Mouse (Mus musculus): ENCODE data around the gene St7l. TPM values are rescaled to one million over a fixed set of nuclear protein-coding genes. Genes with fewer than 3 reads are reported as not detected.

St7l gene
- polyA plus RNA-seq, 1 experiment from 2014 or later, result 20.8 TPM

- H3K4me2 ChIP-seq (replicated peaks; ENCODE audit: low read depth), result no peak overlapping the region
- peaks cover 6% of the 10 kb centered on the region for H3K36me3 ChIP-seq (ENCODE audit: control insufficient read depth, insufficient read depth, low read length)
- H3K9ac ChIP-seq (ENCODE audit: low read length), result no peak overlapping the region
- DNase-seq (ENCODE audit: low spot score) (no peak), ATAC-seq (ENCODE audit: low FRiP score, low TSS enrichment) (no peak)
- no peaks in the 10 kb centered on the region for H3K4me1 ChIP-seq (replicated peaks; ENCODE audit: control insufficient read depth, insufficient read depth)
- WGBS, result 82% methylated on average over 4 of the region's 4 CpGs
- no peaks in the 10 kb centered on the region for H3K27me3 ChIP-seq (ENCODE audit: control insufficient read depth, insufficient read depth, low read length)
- TF ChIP-seq CTCF (IDR thresholded peaks at IDR 0.05; ENCODE audit: low read depth) (no peak), EP300 (optimal IDR thresholded peaks at IDR 0.05) (no peak)
- H3K27ac ChIP-seq (replicated peaks), result no peak overlapping the region
- H3K4me3 ChIP-seq (ENCODE audit: low read depth, low read length), result no peak overlapping the region
- no peaks in the 10 kb centered on the region for H3K9me3 ChIP-seq (ENCODE audit: control insufficient read depth, low read length)
These were observed 17.2 kb upstream of the St7l start for GRCm38 (mm10) chr3:104846601-104847000.

GRCm38 (mm10) chr3:104854465-104854864, 9.3 kb upstream of the St7l start:
- Histone ChIP-seq H3K4me3 (ENCODE audit: low read depth, low read length) (no peak overlapping the region), H3K4me1 (replicated peaks; ENCODE audit: control insufficient read depth, insufficient read depth) (no peaks in the 10 kb centered on the region), H3K36me3 (ENCODE audit: control insufficient read depth, insufficient read depth, low read length) (no peaks in the 10 kb centered on the region), H3K27me3 (ENCODE audit: control insufficient read depth, insufficient read depth, low read length) (no peaks in the 10 kb centered on the region), H3K4me2 (replicated peaks; ENCODE audit: low read depth) (no peak overlapping the region), H3K27ac (replicated peaks) (no peak overlapping the region), H3K9ac (ENCODE audit: low read length) (no peak overlapping the region), H3K9me3 (ENCODE audit: control insufficient read depth, low read length) (no peaks in the 10 kb centered on the region)
- ATAC-seq (ENCODE audit: low FRiP score, low TSS enrichment) (no peak), DNase-seq (ENCODE audit: low spot score) (no peak)
- 76% methylated on average over 1 of the region's 1 CpGs for WGBS
- TF ChIP-seq EP300 (optimal IDR thresholded peaks at IDR 0.05) (no peak), CTCF (IDR thresholded peaks at IDR 0.05; ENCODE audit: low read depth) (no peak)

- H3K27ac ChIP-seq (replicated peaks), result no peak overlapping the region
- no peaks in the 10 kb centered on the region for H3K36me3 ChIP-seq (ENCODE audit: control insufficient read depth, insufficient read depth, low read length)
- H3K4me2 ChIP-seq (replicated peaks; ENCODE audit: low read depth), result no peak overlapping the region
- DNase-seq (ENCODE audit: low spot score), result no peak
- no peaks in the 10 kb centered on the region for H3K4me1 ChIP-seq (replicated peaks; ENCODE audit: control insufficient read depth, insufficient read depth)
- no peak overlapping the region for H3K9ac ChIP-seq (ENCODE audit: low read length)
- no peak overlapping the region for H3K4me3 ChIP-seq (ENCODE audit: low read depth, low read length)
- H3K27me3 ChIP-seq (ENCODE audit: control insufficient read depth, insufficient read depth, low read length), result no peaks in the 10 kb centered on the region
- no peaks in the 10 kb centered on the region for H3K9me3 ChIP-seq (ENCODE audit: control insufficient read depth, low read length)
- no peak for ATAC-seq (ENCODE audit: low FRiP score, low TSS enrichment)
- no peak for TF ChIP-seq EP300 (optimal IDR thresholded peaks at IDR 0.05)
- TF ChIP-seq CTCF (IDR thresholded peaks at IDR 0.05; ENCODE audit: low read depth), result no peak
These were observed 8.9 kb upstream of the St7l start for GRCm38 (mm10) chr3:104854866-104855265.

GRCm38 (mm10) chr3:104856106-104856505, 7.7 kb upstream of the St7l start:
- Histone ChIP-seq H3K27ac (replicated peaks) (no peak overlapping the region), H3K4me3 (ENCODE audit: low read depth, low read length) (no peak overlapping the region), H3K4me1 (replicated peaks; ENCODE audit: control insufficient read depth, insufficient read depth) (no peaks in the 10 kb centered on the region), H3K36me3 (ENCODE audit: control insufficient read depth, insufficient read depth, low read length) (no peaks in the 10 kb centered on the region), H3K9ac (ENCODE audit: low read length) (no peak overlapping the region), H3K9me3 (ENCODE audit: control insufficient read depth, low read length) (no peaks in the 10 kb centered on the region), H3K4me2 (replicated peaks; ENCODE audit: low read depth) (no peak overlapping the region), H3K27me3 (ENCODE audit: control insufficient read depth, insufficient read depth, low read length) (no peaks in the 10 kb centered on the region)
- TF ChIP-seq CTCF (IDR thresholded peaks at IDR 0.05; ENCODE audit: low read depth) (no peak), EP300 (optimal IDR thresholded peaks at IDR 0.05) (no peak)
- WGBS, result 72% methylated on average over 1 of the region's 1 CpGs
- 0 out of 2 replicates have a peak, but pooled peaks have one; percentile 29 for ATAC-seq (ENCODE audit: low FRiP score, low TSS enrichment)
- no peak for DNase-seq (ENCODE audit: low spot score)

GRCm38 (mm10) chr3:104858560-104858959, 5.2 kb upstream of the St7l start:
- H3K27ac ChIP-seq (replicated peaks), result no peak overlapping the region
- no peak overlapping the region for H3K4me2 ChIP-seq (replicated peaks; ENCODE audit: low read depth)
- no peaks in the 10 kb centered on the region for H3K9me3 ChIP-seq (ENCODE audit: control insufficient read depth, low read length)
- 90% methylated on average over 1 of the region's 1 CpGs for WGBS
- TF ChIP-seq CTCF (IDR thresholded peaks at IDR 0.05; ENCODE audit: low read depth) (no peak), EP300 (optimal IDR thresholded peaks at IDR 0.05) (no peak)
- no peaks in the 10 kb centered on the region for H3K27me3 ChIP-seq (ENCODE audit: control insufficient read depth, insufficient read depth, low read length)
- H3K9ac ChIP-seq (ENCODE audit: low read length), result no peak overlapping the region
- DNase-seq (ENCODE audit: low spot score), result no peak
- H3K4me3 ChIP-seq (ENCODE audit: low read depth, low read length), result no peak overlapping the region
- H3K36me3 ChIP-seq (ENCODE audit: control insufficient read depth, insufficient read depth, low read length), result no peaks in the 10 kb centered on the region
- H3K4me1 ChIP-seq (replicated peaks; ENCODE audit: control insufficient read depth, insufficient read depth), result no peaks in the 10 kb centered on the region
- ATAC-seq (ENCODE audit: low FRiP score, low TSS enrichment), result no peak

GRCm38 (mm10) chr3:104864651-104865340, 991 bp downstream of the St7l start:
- TF ChIP-seq EP300 (optimal IDR thresholded peaks at IDR 0.05) (no peak), CTCF (IDR thresholded peaks at IDR 0.05; ENCODE audit: low read depth) (0 out of 2 replicates have a peak, but pooled peaks have one; percentile 35)
- H3K27me3 ChIP-seq (ENCODE audit: control insufficient read depth, insufficient read depth, low read length), result no peaks in the 10 kb centered on the region
- ATAC-seq (ENCODE audit: low FRiP score, low TSS enrichment), result peak; percentile 90
- no peaks in the 10 kb centered on the region for H3K9me3 ChIP-seq (ENCODE audit: control insufficient read depth, low read length)
- H3K36me3 ChIP-seq (ENCODE audit: control insufficient read depth, insufficient read depth, low read length), result no peaks in the 10 kb centered on the region; the same call in 1 of the 2 replicates
- WGBS, result 0% methylated on average over 47 of the region's 48 CpGs
- DNase-seq (ENCODE audit: low spot score), result peak; percentile 89
- H3K4me1 ChIP-seq (replicated peaks; ENCODE audit: control insufficient read depth, insufficient read depth), result no peaks in the 10 kb centered on the region
- peak overlapping the region; percentile 94 for H3K4me3 ChIP-seq (ENCODE audit: low read depth, low read length)
- H3K27ac ChIP-seq (replicated peaks), result peak overlapping the region; percentile 97
- peak overlapping the region; percentile 98 for H3K9ac ChIP-seq (ENCODE audit: low read length)
- peak overlapping the region; percentile 75 for H3K4me2 ChIP-seq (replicated peaks; ENCODE audit: low read depth)

Measured in stomach, postnatal 0 days (tissue).